Mouse (Mus musculus): ENCODE results near the gene Man1b1. TPM values are rescaled to one million over a fixed set of nuclear protein-coding genes. Genes with fewer than 3 reads are reported as not detected.
A peak's percentile ranks its signal among the peaks of the same experiment; 100 is the strongest.

Gene Man1b1
- total and polyA plus RNA-seq, 2 experiments from 2014 or later, result 19.5 to 41.2 TPM

GRCm38 (mm10) chr2:25303931-25304656, 28.0 kb upstream of the Man1b1 start:
- Histone ChIP-seq H3K4me3 (ENCODE audit: low read depth, low read length) (no peak overlapping the region), H3K4me2 (ENCODE audit: low read depth, low read length) (no peak overlapping the region), H3K36me3 (replicated peaks; ENCODE audit: control insufficient read depth, insufficient read depth, low read length) (no peaks in the 10 kb centered on the region), H3K27ac (ENCODE audit: low read depth) (no peak overlapping the region), H3K4me1 (ENCODE audit: control insufficient read depth, insufficient read depth) (no peaks in the 10 kb centered on the region), H3K27me3 (ENCODE audit: control insufficient read depth, insufficient read depth, low read length) (peaks cover 29% of the 10 kb centered on the region), H3K9ac (replicated peaks; ENCODE audit: low read depth, low read length) (no peak overlapping the region), H3K9me3 (replicated peaks; ENCODE audit: control insufficient read depth, low read length) (no peaks in the 10 kb centered on the region)
- 61% methylated on average over 7 of the region's 7 CpGs for WGBS
- no peak for DNase-seq (ENCODE audit: low spot score)
- ATAC-seq (ENCODE audit: insufficient read depth, low read depth), result no peak
- TF ChIP-seq CTCF (IDR thresholded peaks at IDR 0.05; ENCODE audit: low read depth), result no peak
- no peak for TF ChIP-seq EP300 (IDR thresholded peaks at IDR 0.05; ENCODE audit: low read depth)

GRCm38 (mm10) chr2:25304657-25305541, 27.2 kb upstream of the Man1b1 start:
- TF ChIP-seq EP300 (IDR thresholded peaks at IDR 0.05; ENCODE audit: low read depth), result no peak
- TF ChIP-seq CTCF (IDR thresholded peaks at IDR 0.05; ENCODE audit: low read depth), result no peak
- peak overlapping the region; percentile 40 for H3K4me3 ChIP-seq (ENCODE audit: low read depth, low read length)
- H3K27me3 ChIP-seq (ENCODE audit: control insufficient read depth, insufficient read depth, low read length), result peaks cover 31% of the 10 kb centered on the region
- H3K27ac ChIP-seq (ENCODE audit: low read depth), result no peak overlapping the region
- WGBS, result 2% methylated on average over 45 of the region's 45 CpGs
- H3K9ac ChIP-seq (replicated peaks; ENCODE audit: low read depth, low read length), result no peak overlapping the region
- H3K9me3 ChIP-seq (replicated peaks; ENCODE audit: control insufficient read depth, low read length), result no peaks in the 10 kb centered on the region
- no peaks in the 10 kb centered on the region for H3K36me3 ChIP-seq (replicated peaks; ENCODE audit: control insufficient read depth, insufficient read depth, low read length)
- peak overlapping the region; percentile 60 for H3K4me2 ChIP-seq (ENCODE audit: low read depth, low read length)
- no peak for DNase-seq (ENCODE audit: low spot score)
- ATAC-seq (ENCODE audit: insufficient read depth, low read depth), result 0 out of 2 replicates have a peak, but pooled peaks have one; percentile 17
- H3K4me1 ChIP-seq (ENCODE audit: control insufficient read depth, insufficient read depth), result no peaks in the 10 kb centered on the region

DNA sequence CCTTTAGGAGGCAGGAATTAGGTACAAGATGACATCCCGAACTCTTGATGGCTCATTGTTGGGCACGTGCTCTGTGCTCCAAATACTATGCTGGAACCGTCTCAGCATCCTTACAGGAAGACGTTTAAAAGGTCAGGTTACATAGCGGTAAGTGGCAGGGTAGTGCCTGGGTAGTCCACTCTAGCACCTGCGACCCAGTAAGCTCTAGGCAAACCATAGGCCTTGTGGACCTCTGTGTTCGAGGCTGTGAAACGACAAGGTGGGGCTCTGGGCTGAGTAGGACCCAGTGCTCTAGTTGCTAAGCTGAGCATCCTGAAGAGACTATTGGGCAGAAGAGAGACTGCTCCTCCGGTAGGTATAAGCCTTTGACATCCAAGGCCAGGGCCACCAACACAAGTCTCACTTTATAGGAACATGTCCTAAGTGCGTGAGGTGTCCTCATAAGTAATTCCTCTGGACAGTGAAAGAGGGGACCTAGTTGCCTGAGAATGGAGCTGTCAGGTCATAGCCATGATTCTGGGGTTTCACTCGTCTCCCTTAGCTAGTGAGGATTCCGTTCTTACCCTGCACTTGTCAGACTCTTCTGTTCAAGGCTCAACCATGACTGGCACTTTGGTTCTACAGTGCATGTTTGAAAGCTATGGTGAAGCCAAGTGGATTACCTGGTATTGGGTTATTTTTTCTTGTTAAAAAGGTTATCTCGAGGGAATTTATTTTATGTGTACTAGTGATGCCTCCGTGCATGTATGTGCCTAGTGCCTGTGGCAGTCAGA, 26.4 kb upstream of the Man1b1 start:
- ATAC-seq (ENCODE audit: insufficient read depth, low read depth) (no peak), DNase-seq (ENCODE audit: low spot score) (no peak)
- TF ChIP-seq EP300 (IDR thresholded peaks at IDR 0.05; ENCODE audit: low read depth) (no peak), CTCF (IDR thresholded peaks at IDR 0.05; ENCODE audit: low read depth) (no peak)
- Histone ChIP-seq H3K4me1 (ENCODE audit: control insufficient read depth, insufficient read depth) (no peaks in the 10 kb centered on the region), H3K9me3 (replicated peaks; ENCODE audit: control insufficient read depth, low read length) (no peaks in the 10 kb centered on the region), H3K36me3 (replicated peaks; ENCODE audit: control insufficient read depth, insufficient read depth, low read length) (no peaks in the 10 kb centered on the region), H3K27me3 (ENCODE audit: control insufficient read depth, insufficient read depth, low read length) (peaks cover 38% of the 10 kb centered on the region), H3K4me3 (ENCODE audit: low read depth, low read length) (no peak overlapping the region), H3K9ac (replicated peaks; ENCODE audit: low read depth, low read length) (no peak overlapping the region), H3K27ac (ENCODE audit: low read depth) (no peak overlapping the region), H3K4me2 (ENCODE audit: low read depth, low read length) (peak overlapping the region; percentile 60; the same call in 1 of the 2 replicates)
- WGBS, result 41% methylated on average over 14 of the region's 14 CpGs

- Histone ChIP-seq H3K27ac (ENCODE audit: low read depth) (no peak overlapping the region), H3K4me2 (ENCODE audit: low read depth, low read length) (no peak overlapping the region), H3K4me3 (ENCODE audit: low read depth, low read length) (no peak overlapping the region), H3K9ac (replicated peaks; ENCODE audit: low read depth, low read length) (no peak overlapping the region), H3K4me1 (ENCODE audit: control insufficient read depth, insufficient read depth) (no peaks in the 10 kb centered on the region), H3K9me3 (replicated peaks; ENCODE audit: control insufficient read depth, low read length) (no peaks in the 10 kb centered on the region), H3K36me3 (replicated peaks; ENCODE audit: control insufficient read depth, insufficient read depth, low read length) (no peaks in the 10 kb centered on the region), H3K27me3 (ENCODE audit: control insufficient read depth, insufficient read depth, low read length) (peaks cover 56% of the 10 kb centered on the region)
- 42% methylated on average over 10 of the region's 10 CpGs for WGBS
- DNase-seq (ENCODE audit: low spot score) (no peak), ATAC-seq (ENCODE audit: insufficient read depth, low read depth) (no peak)
- no peak for TF ChIP-seq EP300 (IDR thresholded peaks at IDR 0.05; ENCODE audit: low read depth)
- no peak for TF ChIP-seq CTCF (IDR thresholded peaks at IDR 0.05; ENCODE audit: low read depth)
These were observed 22.0 kb upstream of the Man1b1 start for GRCm38 (mm10) chr2:25310180-25310579.

- Histone ChIP-seq H3K4me3 (ENCODE audit: low read depth, low read length) (no peak overlapping the region), H3K27me3 (ENCODE audit: control insufficient read depth, insufficient read depth, low read length) (peaks cover 50% of the 10 kb centered on the region), H3K9me3 (replicated peaks; ENCODE audit: control insufficient read depth, low read length) (no peaks in the 10 kb centered on the region), H3K36me3 (replicated peaks; ENCODE audit: control insufficient read depth, insufficient read depth, low read length) (no peaks in the 10 kb centered on the region), H3K27ac (ENCODE audit: low read depth) (no peak overlapping the region), H3K4me2 (ENCODE audit: low read depth, low read length) (no peak overlapping the region), H3K4me1 (ENCODE audit: control insufficient read depth, insufficient read depth) (no peaks in the 10 kb centered on the region), H3K9ac (replicated peaks; ENCODE audit: low read depth, low read length) (no peak overlapping the region)
- 3% methylated on average over 22 of the region's 22 CpGs for WGBS
- no peak for DNase-seq (ENCODE audit: low spot score)
- TF ChIP-seq EP300 (IDR thresholded peaks at IDR 0.05; ENCODE audit: low read depth), result no peak
- TF ChIP-seq CTCF (IDR thresholded peaks at IDR 0.05; ENCODE audit: low read depth), result no peak
- no peak for ATAC-seq (ENCODE audit: insufficient read depth, low read depth)
These were observed 21.2 kb upstream of the Man1b1 start for GRCm38 (mm10) chr2:25310969-25311368.
